Mouse (Mus musculus) limb, embryonic 12.5 days (tissue): ENCODE results near the gene 4930519P11Rik. TPM values are rescaled to one million over a fixed set of nuclear protein-coding genes. Genes with fewer than 3 reads are reported as not detected.

Experiments used
- ATAC-seq: fragments of 200-750 bp; cut with Nextera tagmentation; 2 replicates; pipeline ENCODE4 v1.8.0; 2017; ENCODE audit warnings: low read depth, moderate TSS enrichment; ENCODE audit not compliant: insufficient number of reproducible peaks, insufficient read depth, low FRiP score, low TSS enrichment
- H3K27ac ChIP-seq: fragments of 300-500 bp; sonication (generic); 2 replicates; pipeline ENCODE4 v1.5.1; 2016; ENCODE audit warnings: mild to moderate bottlenecking, moderate library complexity
- H3K27me3 ChIP-seq: fragments of 300-500 bp; sonication (generic); 2 replicates; pipeline ENCODE4 v1.6.1; 2016; ENCODE audit warnings: mild to moderate bottlenecking, moderate library complexity
- H3K36me3 ChIP-seq: fragments of 300-500 bp; sonication (generic); 2 replicates; pipeline ENCODE4 v1.6.1; 2016; ENCODE audit warnings: mild to moderate bottlenecking, moderate library complexity
- H3K4me1 ChIP-seq: fragments of 300-500 bp; sonication (generic); replicated peaks from 2 replicates; pipeline ENCODE4 v1.6.1; 2016
- H3K4me2 ChIP-seq: fragments of 300-500 bp; sonication (generic); 2 replicates; pipeline ENCODE4 v1.6.1; 2016; ENCODE audit warnings: mild to moderate bottlenecking, moderate library complexity
- H3K4me3 ChIP-seq: fragments of 300-500 bp; sonication (generic); replicated peaks from 2 replicates; pipeline ENCODE4 v1.5.1; 2016; ENCODE audit warnings: mild to moderate bottlenecking
- H3K9ac ChIP-seq: fragments of 300-500 bp; sonication (generic); replicated peaks from 2 replicates; pipeline ENCODE4 v1.6.1; 2016; ENCODE audit warnings: mild to moderate bottlenecking, moderate library complexity
- H3K9me3 ChIP-seq: fragments of 300-500 bp; sonication (generic); 2 replicates; pipeline ENCODE4 v1.6.1; 2016; ENCODE audit warnings: mild to moderate bottlenecking, moderate library complexity
- WGBS: fragments of 180-500 bp; shearing (Covaris S2); methylation state at CpG from one replicate; pipeline ENCODE4 v1.1.7; 2016; 5-methylcytosine and 5-hydroxymethylcytosine counted together
- polyA plus RNA-seq: library from polyadenylated mRNA; unstranded; fragments of >200 nt; fragmentation: Nextera tagmentation; extraction: Ambion mirVana; gene quantifications from 2 replicates; pipeline ENCODE4 v1.2.1, GENCODE M21; 2016

Gene 4930519P11Rik
- polyA plus RNA-seq, 1 experiment from 2014 or later, result not detected

DNA sequence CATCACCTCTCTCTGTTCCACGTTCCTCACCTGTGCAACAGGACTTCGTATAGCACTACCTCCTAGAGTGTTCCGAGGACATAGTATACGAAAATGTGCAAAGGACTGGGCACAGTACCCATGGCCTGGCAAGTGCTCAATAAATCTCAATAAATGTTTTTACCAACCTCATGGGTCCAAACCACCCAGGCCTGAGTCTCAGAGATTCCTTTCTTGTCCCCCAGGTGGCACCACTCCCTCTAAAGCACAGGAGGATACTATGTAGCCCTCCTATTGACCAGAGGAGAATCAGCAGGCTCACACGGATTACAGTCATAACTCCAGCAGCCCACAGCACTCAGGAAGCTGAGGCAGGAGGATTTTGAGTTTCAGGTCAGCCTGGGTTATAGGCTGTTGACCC lies 33.4 kb upstream of the 4930519P11Rik start:
- Histone ChIP-seq H3K36me3 (peaks cover 31% of the 10 kb centered on the region), H3K4me1 (no peaks in the 10 kb centered on the region), H3K9ac (no peak overlapping the region), H3K9me3 (no peaks in the 10 kb centered on the region), H3K27ac (no peak overlapping the region), H3K27me3 (no peaks in the 10 kb centered on the region), H3K4me3 (no peak overlapping the region), H3K4me2 (no peak overlapping the region)
- ATAC-seq, result no peak; the same call in 1 of the 2 replicates
- WGBS, result 77% methylated on average over 5 of the region's 5 CpGs

DNA sequence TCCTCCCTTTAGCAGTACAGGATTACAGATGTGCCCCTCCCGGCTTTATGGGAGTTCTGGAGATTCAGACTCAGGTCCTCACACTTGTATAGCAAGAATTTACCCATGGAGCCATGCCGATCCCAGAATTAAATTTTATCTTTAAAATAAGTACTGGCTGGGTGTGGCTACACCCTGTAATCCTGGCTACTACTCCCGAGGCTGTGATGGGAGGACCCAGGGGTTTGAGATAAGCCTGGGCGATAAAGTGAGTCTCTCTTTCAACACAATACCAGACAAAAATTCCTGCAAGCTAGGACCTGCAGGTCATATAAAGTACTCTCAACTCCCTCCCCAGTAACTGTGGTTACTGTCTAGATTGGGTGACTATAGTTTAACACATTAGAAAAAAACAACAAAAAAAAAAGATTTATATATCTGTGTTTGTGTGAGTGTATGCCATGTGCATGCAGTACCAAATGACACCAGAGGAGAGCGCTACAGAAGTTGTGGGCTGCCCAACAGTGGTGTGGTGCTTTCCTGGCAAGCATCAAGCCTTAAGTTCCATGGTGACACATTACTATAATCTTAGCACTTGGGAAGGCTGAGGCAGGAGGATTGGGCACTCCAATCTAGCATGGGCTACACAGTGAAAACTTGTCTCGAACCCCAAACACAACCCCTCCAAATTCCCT lies 29.6 kb upstream of the 4930519P11Rik start:
- Histone ChIP-seq H3K27ac (no peak overlapping the region), H3K36me3 (peaks cover 55% of the 10 kb centered on the region), H3K9me3 (peaks cover 7% of the 10 kb centered on the region; the same call in 1 of the 2 replicates), H3K4me3 (no peak overlapping the region), H3K4me2 (no peak overlapping the region), H3K27me3 (no peaks in the 10 kb centered on the region), H3K9ac (0 out of 2 replicates have a peak overlapping the region, but pooled peaks have one; percentile 2), H3K4me1 (no peaks in the 10 kb centered on the region)
- no peak for ATAC-seq
- WGBS, result 92% methylated on average over 6 of the region's 6 CpGs

DNA sequence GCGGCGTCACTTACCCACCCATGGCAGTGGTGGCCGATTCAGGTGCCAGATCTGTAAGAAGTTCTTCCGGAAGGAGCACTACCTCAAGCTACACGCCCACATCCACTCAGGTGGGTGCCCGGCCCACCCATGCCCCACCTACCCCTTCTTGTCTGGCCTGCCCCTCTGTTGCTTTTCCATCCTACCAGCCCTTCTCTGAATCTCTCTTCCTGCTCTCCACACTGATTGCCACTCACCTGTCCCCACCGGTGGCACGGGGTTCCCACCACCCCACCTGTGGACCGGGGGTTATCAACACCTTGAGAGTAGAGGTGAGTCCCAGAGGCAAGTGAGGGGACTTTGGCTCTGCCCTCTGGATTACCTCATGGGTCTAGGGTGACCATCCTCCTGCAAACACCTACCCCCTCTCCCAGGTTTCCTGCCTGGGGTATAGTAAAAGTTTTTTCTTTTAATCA lies 28.8 kb upstream of the 4930519P11Rik start:
- no peak overlapping the region for H3K4me3 ChIP-seq
- WGBS, result 99% methylated on average over 9 of the region's 9 CpGs
- no peak for ATAC-seq
- no peak overlapping the region for H3K9ac ChIP-seq
- H3K27me3 ChIP-seq, result no peaks in the 10 kb centered on the region
- peaks cover 7% of the 10 kb centered on the region; the same call in 1 of the 2 replicates for H3K9me3 ChIP-seq
- no peak overlapping the region for H3K27ac ChIP-seq
- no peak overlapping the region for H3K4me2 ChIP-seq
- no peaks in the 10 kb centered on the region for H3K4me1 ChIP-seq
- peaks cover 62% of the 10 kb centered on the region for H3K36me3 ChIP-seq

DNA sequence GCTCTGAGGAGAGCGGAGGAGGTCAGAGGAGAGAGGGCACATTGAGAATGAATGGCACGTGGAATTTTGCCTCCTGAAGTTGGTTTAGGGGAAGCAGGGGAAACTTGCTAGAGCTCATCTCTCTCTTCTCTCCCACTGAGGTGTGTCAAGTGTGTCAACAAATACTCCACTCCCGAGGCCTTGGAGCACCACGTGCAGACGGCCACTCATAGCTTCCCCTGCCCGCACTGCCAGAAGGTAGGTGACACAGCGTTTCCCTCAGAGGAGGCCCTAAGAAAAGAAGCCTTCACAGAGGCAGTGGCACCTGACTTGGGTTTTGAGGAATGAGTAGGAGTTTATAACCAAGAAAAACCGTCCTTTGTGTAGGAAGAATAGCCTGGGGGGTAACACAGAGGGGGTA lies 27.9 kb upstream of the 4930519P11Rik start:
- no peak overlapping the region for H3K9ac ChIP-seq
- no peak overlapping the region for H3K27ac ChIP-seq
- H3K9me3 ChIP-seq, result peaks cover 7% of the 10 kb centered on the region; the same call in 1 of the 2 replicates
- H3K4me2 ChIP-seq, result no peak overlapping the region
- 82% methylated on average over 8 of the region's 8 CpGs for WGBS
- H3K4me3 ChIP-seq, result no peak overlapping the region
- no peak for ATAC-seq
- no peaks in the 10 kb centered on the region for H3K27me3 ChIP-seq
- H3K4me1 ChIP-seq, result no peaks in the 10 kb centered on the region
- peaks cover 62% of the 10 kb centered on the region for H3K36me3 ChIP-seq

DNA sequence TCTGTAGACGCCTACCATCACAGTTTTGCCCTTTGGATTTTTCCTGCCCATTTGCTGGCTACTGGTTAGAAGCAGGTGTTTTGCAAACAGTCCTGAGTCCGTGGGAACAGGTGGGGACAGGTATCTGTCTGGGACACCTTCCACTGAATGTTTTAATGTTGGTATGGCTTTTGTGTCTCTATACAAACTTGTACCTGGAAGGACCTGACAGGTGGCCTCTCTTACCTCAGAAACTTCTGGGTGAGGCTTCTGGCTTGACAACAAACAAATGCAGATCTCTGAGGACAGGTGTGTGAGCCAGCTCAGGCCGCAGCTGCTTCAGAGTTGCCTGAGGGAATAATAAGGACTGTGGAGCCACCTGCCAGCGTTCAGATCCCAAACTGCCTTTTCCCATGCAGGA lies 25.9 kb upstream of the 4930519P11Rik start:
- Histone ChIP-seq H3K4me1 (no peaks in the 10 kb centered on the region), H3K27ac (no peak overlapping the region), H3K27me3 (no peaks in the 10 kb centered on the region), H3K9ac (no peak overlapping the region), H3K9me3 (peaks cover 7% of the 10 kb centered on the region; the same call in 1 of the 2 replicates), H3K4me2 (no peak overlapping the region), H3K36me3 (peaks cover 63% of the 10 kb centered on the region), H3K4me3 (no peak overlapping the region)
- WGBS, result 85% methylated on average over 4 of the region's 4 CpGs
- ATAC-seq, result no peak

DNA sequence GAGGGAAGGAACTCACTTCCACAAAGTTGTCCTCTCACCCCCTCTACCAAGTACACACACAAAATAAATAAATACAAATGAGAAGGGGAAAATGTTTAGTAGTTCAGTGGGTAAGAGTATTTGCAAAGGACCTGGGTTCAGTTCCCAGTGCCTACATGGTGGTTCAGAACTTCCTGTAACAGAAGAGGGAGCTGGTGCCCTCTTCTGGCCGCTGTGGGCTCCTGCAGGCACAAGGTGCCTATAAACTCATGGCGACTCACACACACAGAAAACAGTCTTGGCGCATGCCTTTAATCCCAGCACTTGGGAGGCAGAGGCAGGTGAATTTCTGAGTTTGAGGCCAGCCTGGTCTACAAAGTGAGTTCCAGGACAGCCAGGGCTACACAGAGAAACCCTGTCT lies 25.3 kb upstream of the 4930519P11Rik start:
- no peaks in the 10 kb centered on the region for H3K4me1 ChIP-seq
- no peak overlapping the region for H3K27ac ChIP-seq
- H3K4me2 ChIP-seq, result no peak overlapping the region
- peaks cover 7% of the 10 kb centered on the region; the same call in 1 of the 2 replicates for H3K9me3 ChIP-seq
- peaks cover 60% of the 10 kb centered on the region for H3K36me3 ChIP-seq
- WGBS, result 92% methylated on average over 3 of the region's 3 CpGs
- H3K4me3 ChIP-seq, result no peak overlapping the region
- no peak overlapping the region for H3K9ac ChIP-seq
- ATAC-seq, result no peak
- no peaks in the 10 kb centered on the region for H3K27me3 ChIP-seq

DNA sequence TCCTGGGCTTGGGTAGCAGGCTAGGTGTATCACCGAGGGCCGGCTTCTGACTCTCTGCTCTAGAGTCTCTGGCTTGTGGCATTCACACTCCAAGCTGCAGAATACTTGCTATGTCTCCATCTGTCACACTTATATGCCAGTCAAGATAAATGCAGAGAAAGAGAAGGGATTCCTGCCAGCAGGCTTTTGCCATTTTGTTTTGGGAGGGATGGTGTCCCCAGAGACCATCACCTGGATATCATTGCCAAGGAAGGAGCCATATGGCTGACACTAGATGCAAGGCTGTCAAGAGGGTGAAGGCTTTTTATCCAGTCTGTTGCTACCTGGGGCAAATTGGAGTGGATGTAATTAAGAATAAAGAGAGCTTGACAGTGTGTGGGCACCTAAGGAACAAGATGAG lies 22.6 kb upstream of the 4930519P11Rik start:
- WGBS, result 94% methylated on average over 2 of the region's 2 CpGs
- no peak for ATAC-seq
- Histone ChIP-seq H3K9ac (no peak overlapping the region), H3K27ac (no peak overlapping the region), H3K9me3 (peaks cover 7% of the 10 kb centered on the region; the same call in 1 of the 2 replicates), H3K36me3 (peaks cover 66% of the 10 kb centered on the region), H3K4me3 (no peak overlapping the region), H3K4me1 (no peaks in the 10 kb centered on the region), H3K4me2 (no peak overlapping the region), H3K27me3 (no peaks in the 10 kb centered on the region)

DNA sequence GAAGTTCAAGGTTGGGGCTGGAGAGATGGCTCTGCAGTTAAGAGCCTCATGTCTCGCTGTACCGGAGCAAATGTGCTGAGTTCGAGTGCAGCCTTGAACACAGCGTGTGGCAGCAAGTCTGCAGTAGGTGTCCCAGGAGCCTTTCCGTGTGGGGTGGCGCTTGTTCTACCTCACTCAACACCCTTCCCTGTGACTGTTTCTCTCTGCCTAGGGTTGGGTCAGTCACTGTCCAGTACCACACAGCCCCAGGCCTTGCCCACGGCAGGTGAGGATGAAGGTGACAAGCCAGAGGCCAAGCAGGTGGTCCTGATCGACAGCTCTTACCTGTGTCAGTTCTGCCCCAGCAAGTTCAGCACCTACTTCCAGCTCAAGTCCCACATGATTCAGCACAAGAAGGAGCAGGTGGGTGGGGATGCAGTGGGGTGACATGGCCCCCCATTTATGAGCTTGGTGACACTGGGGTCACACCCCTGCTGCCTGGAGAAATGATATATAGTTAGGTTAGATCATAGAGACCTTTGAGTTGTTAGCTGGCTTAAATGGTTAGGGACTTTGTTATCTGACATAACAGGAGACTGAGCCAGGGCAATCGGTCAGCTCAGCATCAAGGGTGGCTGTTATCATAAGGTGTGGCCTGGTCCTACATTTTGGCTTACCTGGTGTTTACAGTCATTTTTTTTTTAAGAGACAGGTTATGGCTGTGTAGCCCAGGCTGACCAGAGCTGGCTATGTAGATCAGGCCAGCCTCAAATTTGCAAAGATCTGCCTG lies 20.8 kb upstream of the 4930519P11Rik start:
- 92% methylated on average over 9 of the region's 9 CpGs for WGBS
- H3K4me1 ChIP-seq, result no peaks in the 10 kb centered on the region

DNA sequence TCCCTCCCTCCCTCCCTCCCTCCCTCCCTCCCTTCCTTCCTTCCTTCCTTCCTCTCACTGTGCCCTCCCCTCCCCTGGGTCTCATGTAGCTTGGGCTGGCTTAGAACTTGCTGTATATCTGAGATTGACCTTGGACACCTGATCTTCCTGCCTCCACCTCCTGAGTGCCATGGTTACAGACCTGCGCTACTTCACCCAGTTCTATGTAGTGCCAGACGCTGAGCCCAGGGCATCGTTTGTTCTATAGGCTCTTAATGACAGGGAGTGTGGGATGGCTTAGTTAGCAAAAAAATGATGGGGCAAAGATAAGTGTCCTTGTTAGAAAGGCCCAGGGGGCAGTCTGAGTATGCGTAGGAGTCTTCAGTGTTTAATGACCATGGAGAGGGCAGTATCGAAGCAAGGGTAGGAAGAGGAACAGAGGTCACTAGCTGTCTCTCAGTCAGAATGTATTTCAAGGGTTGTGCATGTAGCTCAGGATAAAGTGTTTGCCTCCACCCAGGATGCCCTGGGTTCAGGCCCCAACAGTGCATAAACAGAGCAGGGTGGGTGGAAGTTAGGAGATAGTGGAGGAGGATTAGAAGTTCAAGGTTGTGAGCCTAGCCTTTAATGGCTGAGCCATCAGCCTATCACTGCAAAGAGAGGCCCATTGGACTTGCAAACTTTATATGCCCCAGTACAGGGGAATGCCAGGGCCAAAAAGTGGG lies 20.0 kb upstream of the 4930519P11Rik start:
- no peak overlapping the region for H3K4me2 ChIP-seq
- H3K4me3 ChIP-seq, result no peak overlapping the region
- H3K27ac ChIP-seq, result no peak overlapping the region
- ATAC-seq, result no peak
- WGBS, result 88% methylated on average over 5 of the region's 5 CpGs
- no peaks in the 10 kb centered on the region for H3K27me3 ChIP-seq
- H3K36me3 ChIP-seq, result peaks cover 66% of the 10 kb centered on the region
- H3K9me3 ChIP-seq, result peaks cover 3% of the 10 kb centered on the region; the same call in 1 of the 2 replicates
- no peak overlapping the region for H3K9ac ChIP-seq
- H3K4me1 ChIP-seq, result no peaks in the 10 kb centered on the region

More for the DNA sequence above, 20.8 kb upstream of the 4930519P11Rik start:
- H3K4me3 ChIP-seq, result no peak overlapping the region
- H3K27me3 ChIP-seq, result no peaks in the 10 kb centered on the region
- no peak overlapping the region for H3K9ac ChIP-seq
- no peak overlapping the region for H3K27ac ChIP-seq
- no peak for ATAC-seq
- H3K9me3 ChIP-seq, result peaks cover 7% of the 10 kb centered on the region; the same call in 1 of the 2 replicates
- H3K4me2 ChIP-seq, result no peak overlapping the region
- H3K36me3 ChIP-seq, result peaks cover 66% of the 10 kb centered on the region

DNA sequence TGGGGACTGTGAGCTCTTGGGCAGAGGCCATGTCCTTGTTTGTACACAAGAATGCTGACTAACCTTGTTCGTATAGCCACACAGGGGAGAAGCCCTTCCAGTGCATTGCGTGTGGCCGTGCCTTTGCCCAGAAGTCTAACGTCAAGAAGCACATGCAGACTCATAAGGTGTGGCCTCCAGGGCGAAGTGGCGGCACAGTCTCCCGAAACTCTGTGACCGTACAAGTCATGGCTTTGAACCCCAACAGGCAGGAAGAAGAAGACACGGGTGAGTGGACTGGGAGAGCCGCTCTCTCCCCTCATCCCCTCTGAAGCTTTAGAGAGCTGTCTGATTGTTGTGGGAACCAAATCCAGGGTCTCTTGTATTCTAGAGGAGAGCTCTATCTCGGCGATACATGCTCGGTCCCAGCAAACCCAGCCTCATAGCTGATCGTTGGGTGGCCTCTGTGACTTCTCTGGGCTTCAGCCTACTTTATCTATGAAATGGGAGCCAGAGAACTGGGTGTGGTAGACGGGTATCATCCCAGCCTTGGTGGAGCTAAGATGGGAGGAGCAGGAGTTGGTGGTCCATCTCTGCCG lies 19.1 kb upstream of the 4930519P11Rik start:
- Histone ChIP-seq H3K27me3 (no peaks in the 10 kb centered on the region), H3K36me3 (peaks cover 63% of the 10 kb centered on the region), H3K27ac (no peak overlapping the region), H3K4me1 (no peaks in the 10 kb centered on the region), H3K4me2 (no peak overlapping the region), H3K9me3 (no peaks in the 10 kb centered on the region), H3K9ac (no peak overlapping the region), H3K4me3 (no peak overlapping the region)
- no peak for ATAC-seq
- 89% methylated on average over 16 of the region's 16 CpGs for WGBS

DNA sequence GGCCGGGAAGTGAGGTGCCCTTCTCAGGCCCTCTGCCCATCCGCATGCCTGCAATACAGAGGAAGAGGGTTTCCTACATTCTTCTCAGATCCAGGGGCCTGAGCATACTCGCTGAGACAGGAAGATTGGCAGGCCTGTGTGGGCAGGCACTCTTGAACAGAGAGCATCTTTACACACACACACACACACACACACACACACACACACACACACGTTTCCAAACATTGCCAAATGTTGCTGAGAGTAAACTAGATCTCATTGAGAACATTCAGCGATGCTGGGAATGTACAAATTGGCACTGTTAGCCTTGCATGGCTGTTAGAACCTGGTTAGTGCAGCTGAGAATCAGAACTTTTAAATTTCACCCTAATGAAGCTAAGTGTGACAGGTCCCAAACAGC lies 17.3 kb upstream of the 4930519P11Rik start:
- Histone ChIP-seq H3K36me3 (peaks cover 60% of the 10 kb centered on the region), H3K9ac (no peak overlapping the region), H3K4me2 (no peak overlapping the region), H3K4me1 (no peaks in the 10 kb centered on the region), H3K4me3 (no peak overlapping the region), H3K27ac (no peak overlapping the region), H3K27me3 (no peaks in the 10 kb centered on the region), H3K9me3 (no peaks in the 10 kb centered on the region)
- WGBS, result 78% methylated on average over 5 of the region's 5 CpGs
- ATAC-seq, result no peak
